Mouse (Mus musculus) subcutaneous adipose tissue, adult 2 months (tissue): ENCODE data around the gene Lrrc9. TPM values are rescaled to one million over a fixed set of nuclear protein-coding genes. Genes with fewer than 3 reads are reported as not detected.

Source experiments
- polyA plus RNA-seq: library from polyadenylated mRNA; depleted of rRNA; stranded (reverse); fragments of >200 nt; gene quantifications from 2 replicates; pipeline ENCODE4 v1.2.3, GENCODE M21; 2012; ENCODE audit warnings: low replicate concordance; rRNA removed

Gene Lrrc9
- 0.49 and 0.66 TPM in 2 replicates for polyA plus RNA-seq

GRCm38 (mm10) chr12:72441839-72442576 is at the start of gene Lrrc9:
Gene Lrrc9 (plus strand): TSS chr12:72441866.

GRCm38 (mm10) chr12:72408954-72409353 is 32.7 kb upstream of the Lrrc9 start, which contains the start of gene Rtn1:
Gene Rtn1 (minus strand): TSS chr12:72409054.

DNA sequence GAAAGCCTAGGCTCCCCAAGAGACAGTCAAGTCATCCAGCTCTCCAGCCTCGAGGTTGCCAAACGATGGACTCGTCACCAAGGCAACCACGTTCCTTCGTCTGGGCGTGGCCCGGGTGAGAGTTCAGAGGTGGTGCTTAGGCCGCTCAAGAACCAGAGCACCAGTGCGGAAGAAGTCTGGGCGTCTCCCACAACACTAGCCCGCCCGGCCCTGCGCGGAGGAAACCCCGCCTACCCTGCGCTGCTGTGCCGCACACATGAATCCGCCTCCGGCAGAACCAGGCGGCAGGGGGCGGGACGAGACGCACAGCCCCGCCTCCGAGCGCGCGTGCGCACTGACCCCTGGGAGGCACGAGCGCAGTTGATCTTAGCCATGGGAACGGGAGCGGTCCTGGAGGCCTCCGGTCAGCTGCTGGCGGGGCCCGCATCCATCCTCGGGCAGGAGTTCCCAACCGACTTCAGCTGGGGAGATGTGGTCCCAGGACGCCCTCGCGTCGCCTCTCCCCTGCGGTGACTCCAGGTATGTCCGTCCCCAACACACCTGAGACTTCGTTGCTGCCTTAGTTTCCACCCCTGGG is 94.4 kb downstream of the Lrrc9 start, which contains the start of gene Pcnx4:
TSS of gene Pcnx4 (plus strand) at position 363 of the 577 bp plus-strand sequence.

Other genes starting within 250 kb of the Lrrc9 start
- gene Rtn1, start 32.8 kb upstream of the Lrrc9 start, polyA plus RNA-seq: 2.2 and 2.9 TPM in 2 replicates
- 6.3 and 7.2 TPM in 2 replicates for gene Pcnx4, start 94.5 kb downstream of the Lrrc9 start, polyA plus RNA-seq
- 0.09 and 0.11 TPM in 2 replicates for gene Gm4756, start 207.8 kb downstream of the Lrrc9 start, polyA plus RNA-seq
- gene Dhrs7, start 223.0 kb downstream of the Lrrc9 start, polyA plus RNA-seq: 129 and 161 TPM in 2 replicates